Mouse (Mus musculus) liver, adult 2 months (tissue): Measurements from ENCODE around the gene Slc30a4.

Source experiments
- CTCF ChIP-seq: fragments of 200-500 bp; IDR thresholded peaks from 2 replicates; pipeline ENCODE4 v1.5.1; 2011; ENCODE audit warnings: low read depth, low read length, control low read depth
- POLR2A ChIP-seq: fragments of 200-500 bp; IDR thresholded peaks from 2 replicates; pipeline ENCODE4 v1.6.1; 2011; ENCODE audit warnings: low read length, control low read depth; ENCODE audit not compliant: insufficient read depth; ENCODE audit errors: extremely low read depth

DNA sequence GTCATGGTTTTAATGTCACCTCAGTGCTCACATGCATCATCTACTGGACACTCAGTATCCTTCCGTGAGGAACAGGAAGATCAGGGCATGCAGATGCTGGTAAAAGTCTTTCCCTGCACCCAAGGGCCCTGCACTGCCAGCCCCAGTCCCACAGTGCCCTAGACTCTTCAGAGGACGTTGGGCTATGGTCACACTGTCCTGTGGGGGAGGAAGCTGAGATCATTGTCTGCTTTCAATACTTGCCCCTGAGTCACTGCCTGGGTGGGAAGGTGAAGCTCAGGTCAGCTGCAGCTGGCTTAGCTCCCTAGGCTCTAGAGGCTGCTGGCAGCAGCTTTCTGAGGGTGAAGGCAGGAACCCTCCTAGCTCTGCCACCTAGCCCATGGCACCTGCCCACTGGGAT is 46.4 kb downstream of the Slc30a4 start:
- TF ChIP-seq CTCF (no peak), POLR2A (no peak)
